Mouse (Mus musculus): Measurements from ENCODE around the gene Sec24c. TPM values are rescaled to one million over a fixed set of nuclear protein-coding genes. Genes with fewer than 3 reads are reported as not detected.

Sec24c gene
- total RNA-seq, 1 experiment = 104 TPM

GRCm38 (mm10) chr14:20663601-20664000 is 10.5 kb upstream of the Sec24c start:
- H3K4me1 ChIP-seq (ENCODE audit: control insufficient read depth in 2 of 2, insufficient read depth in 2 of 2, low read length in 2 of 2, poor library complexity in 1 of 2) = peaks cover 0 to 22% of the 10 kb centered on the region in 2 experiments; a peak in 1 of 4 replicates
- H3K36me3 ChIP-seq (ENCODE audit: control insufficient read depth, insufficient read depth, low read length, poor library complexity, severe bottlenecking) = no peaks in the 10 kb centered on the region
- TF ChIP-seq MAFK (IDR thresholded peaks at IDR 0.05; ENCODE audit: insufficient read depth, low read depth, low read length) = no peak
- TF ChIP-seq ZC3H11A (IDR thresholded peaks at IDR 0.05; ENCODE audit: borderline replicate concordance, low read depth, low read length) = no peak
- no peak for TF ChIP-seq HCFC1 (IDR thresholded peaks at IDR 0.05; ENCODE audit: borderline replicate concordance, insufficient read depth, low read length)
- TF ChIP-seq ZNF384 (IDR thresholded peaks at IDR 0.05; ENCODE audit: low read depth, low read length) = no peak
- TF ChIP-seq CHD2 (IDR thresholded peaks at IDR 0.05; ENCODE audit: low read depth, low read length) = no peak
- H3K4me3 ChIP-seq (ENCODE audit: insufficient read depth in 1 of 2, low read depth in 1 of 2, low read length in 2 of 2, poor library complexity in 1 of 2, severe bottlenecking in 1 of 2) = no peak overlapping the region; a peak in 1 of 4 replicates
- no peak overlapping the region for H3K27ac ChIP-seq (ENCODE audit: insufficient read depth, low read depth, low read length, poor library complexity, severe bottlenecking)
- no peak for DNase-seq (ENCODE audit: low read depth, low spot score)
- H3K9ac ChIP-seq (ENCODE audit: insufficient read depth, low read depth, low read length, poor library complexity, severe bottlenecking) = no peak overlapping the region
- H3K9me3 ChIP-seq (ENCODE audit: control insufficient read depth, insufficient read depth, low read depth, low read length) = no peaks in the 10 kb centered on the region
- in situ Hi-C loops (cut with MboI; ENCODE audit: low sequenced_read_pairs in 2 of 2, unreplicated experiment in 2 of 2) = no loop called here

GRCm38 (mm10) chr14:20664436-20664835 is 9.7 kb upstream of the Sec24c start:
- no peaks in the 10 kb centered on the region for H3K9me3 ChIP-seq (ENCODE audit: control insufficient read depth, insufficient read depth, low read depth, low read length)
- no peak for DNase-seq (ENCODE audit: low read depth, low spot score)
- peaks cover 0 to 22% of the 10 kb centered on the region in 2 experiments; a peak in 1 of 4 replicates for H3K4me1 ChIP-seq (ENCODE audit: control insufficient read depth in 2 of 2, insufficient read depth in 2 of 2, low read length in 2 of 2, poor library complexity in 1 of 2)
- no peak overlapping the region for H3K27ac ChIP-seq (ENCODE audit: insufficient read depth, low read depth, low read length, poor library complexity, severe bottlenecking)
- TF ChIP-seq ZC3H11A (IDR thresholded peaks at IDR 0.05; ENCODE audit: borderline replicate concordance, low read depth, low read length) = no peak
- TF ChIP-seq HCFC1 (IDR thresholded peaks at IDR 0.05; ENCODE audit: borderline replicate concordance, insufficient read depth, low read length) = no peak
- TF ChIP-seq MAFK (IDR thresholded peaks at IDR 0.05; ENCODE audit: insufficient read depth, low read depth, low read length) = no peak
- no peak for TF ChIP-seq ZNF384 (IDR thresholded peaks at IDR 0.05; ENCODE audit: low read depth, low read length)
- no peak for TF ChIP-seq CHD2 (IDR thresholded peaks at IDR 0.05; ENCODE audit: low read depth, low read length)
- no peak overlapping the region for H3K9ac ChIP-seq (ENCODE audit: insufficient read depth, low read depth, low read length, poor library complexity, severe bottlenecking)
- in situ Hi-C loops (cut with MboI; ENCODE audit: low sequenced_read_pairs in 2 of 2, unreplicated experiment in 2 of 2) = no loop called here
- no peaks in the 10 kb centered on the region for H3K36me3 ChIP-seq (ENCODE audit: control insufficient read depth, insufficient read depth, low read length, poor library complexity, severe bottlenecking)
- H3K4me3 ChIP-seq (ENCODE audit: insufficient read depth in 1 of 2, low read depth in 1 of 2, low read length in 2 of 2, poor library complexity in 1 of 2, severe bottlenecking in 1 of 2) = no peak overlapping the region

DNA sequence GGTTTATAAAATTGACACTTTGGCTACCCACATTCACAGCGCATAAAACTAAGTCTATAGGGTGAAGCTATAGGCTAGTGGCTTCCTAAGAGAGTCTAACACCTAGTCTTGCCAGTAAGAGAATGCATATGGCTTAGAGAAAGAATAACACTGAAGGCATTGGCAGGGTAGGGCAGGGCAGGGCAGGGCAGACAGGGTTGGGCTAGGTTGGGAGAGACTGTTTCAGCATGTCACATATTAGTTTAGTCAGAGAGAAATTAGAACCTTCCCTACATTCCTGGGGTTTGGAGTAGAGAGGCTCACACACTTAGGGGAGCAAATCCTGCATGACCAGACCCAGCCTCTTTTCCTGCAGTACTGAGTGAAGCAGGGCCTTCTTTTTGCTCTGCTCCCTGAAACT is 6.6 kb upstream of the Sec24c start:
- no peak for DNase-seq (ENCODE audit: low read depth, low spot score)
- no peak overlapping the region for H3K4me3 ChIP-seq (ENCODE audit: insufficient read depth in 1 of 2, low read depth in 1 of 2, low read length in 2 of 2, poor library complexity in 1 of 2, severe bottlenecking in 1 of 2)
- no peak overlapping the region for H3K27ac ChIP-seq (ENCODE audit: insufficient read depth, low read depth, low read length, poor library complexity, severe bottlenecking)
- TF ChIP-seq HCFC1 (IDR thresholded peaks at IDR 0.05; ENCODE audit: borderline replicate concordance, insufficient read depth, low read length) (no peak), CHD2 (IDR thresholded peaks at IDR 0.05; ENCODE audit: low read depth, low read length) (no peak)
- H3K9ac ChIP-seq (ENCODE audit: insufficient read depth, low read depth, low read length, poor library complexity, severe bottlenecking) = no peak overlapping the region
- H3K4me1 ChIP-seq (ENCODE audit: control insufficient read depth in 2 of 2, insufficient read depth in 2 of 2, low read length in 2 of 2, poor library complexity in 1 of 2) = peaks cover 0 to 14% of the 10 kb centered on the region in 2 experiments; a peak in 1 of 4 replicates
- no peaks in the 10 kb centered on the region for H3K9me3 ChIP-seq (ENCODE audit: control insufficient read depth, insufficient read depth, low read depth, low read length)
- in situ Hi-C loops (cut with MboI; ENCODE audit: low sequenced_read_pairs in 2 of 2, unreplicated experiment in 2 of 2) = no loop called here
- no peaks in the 10 kb centered on the region for H3K36me3 ChIP-seq (ENCODE audit: control insufficient read depth, insufficient read depth, low read length, poor library complexity, severe bottlenecking)

DNA sequence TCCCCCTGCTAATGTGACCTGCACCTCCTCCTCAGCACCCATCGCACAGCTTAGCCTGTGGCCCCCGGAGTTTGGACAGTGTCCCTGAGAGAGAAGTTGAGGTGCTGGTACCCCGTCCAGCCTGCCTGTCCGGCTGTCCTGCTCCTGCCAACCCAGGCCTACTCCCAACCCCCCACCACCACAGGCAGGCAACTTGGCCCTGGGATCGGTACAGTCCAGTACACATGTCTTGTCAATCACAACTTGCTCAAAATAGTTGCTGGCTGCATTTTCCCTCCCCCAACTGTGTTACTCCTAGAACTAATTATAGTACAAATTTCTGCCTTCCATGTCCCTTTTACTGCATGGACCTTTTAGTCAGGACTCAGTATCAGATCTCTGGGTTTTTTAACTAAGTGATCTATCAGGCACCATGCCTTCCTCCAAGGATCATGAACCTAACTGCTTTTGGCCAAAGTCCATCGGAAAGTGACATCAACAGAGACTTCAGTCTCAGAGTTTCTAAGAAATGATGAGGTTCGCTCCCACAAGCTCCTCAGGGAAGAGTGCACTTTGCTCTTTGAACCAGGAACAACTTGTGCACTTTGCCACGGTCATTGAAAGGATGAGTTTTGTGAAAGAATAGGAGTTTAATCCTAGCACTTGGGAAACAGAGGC is 5.8 kb upstream of the Sec24c start, which contains the start of gene Synpo2l:
Gene Synpo2l (minus strand): TSS at position 201 of the 657 bp plus-strand sequence.
- Histone ChIP-seq H3K4me1 (ENCODE audit: control insufficient read depth in 2 of 2, insufficient read depth in 2 of 2, low read length in 2 of 2, poor library complexity in 1 of 2) (peaks cover 2 to 12% of the 10 kb centered on the region in 2 experiments; a peak in 1 of 4 replicates), H3K9ac (ENCODE audit: insufficient read depth, low read depth, low read length, poor library complexity, severe bottlenecking) (no peak within 1 kb of the TSS), H3K27ac (ENCODE audit: insufficient read depth, low read depth, low read length, poor library complexity, severe bottlenecking) (no peak within 1 kb of the TSS), H3K4me3 (ENCODE audit: insufficient read depth in 1 of 2, low read depth in 1 of 2, low read length in 2 of 2, poor library complexity in 1 of 2, severe bottlenecking in 1 of 2) (no peak within 1 kb of the TSS), H3K36me3 (ENCODE audit: control insufficient read depth, insufficient read depth, low read length, poor library complexity, severe bottlenecking) (no peaks in the 10 kb centered on the region), H3K9me3 (ENCODE audit: control insufficient read depth, insufficient read depth, low read depth, low read length) (no peaks in the 10 kb centered on the region)
- TF ChIP-seq MAFK (IDR thresholded peaks at IDR 0.05; ENCODE audit: insufficient read depth, low read depth, low read length) (no peak), ZC3H11A (IDR thresholded peaks at IDR 0.05; ENCODE audit: borderline replicate concordance, low read depth, low read length) (no peak), CHD2 (IDR thresholded peaks at IDR 0.05; ENCODE audit: low read depth, low read length) (no peak), ZNF384 (IDR thresholded peaks at IDR 0.05; ENCODE audit: low read depth, low read length) (no peak), HCFC1 (IDR thresholded peaks at IDR 0.05; ENCODE audit: borderline replicate concordance, insufficient read depth, low read length) (no peak)
- in situ Hi-C loops (cut with MboI; ENCODE audit: low sequenced_read_pairs in 2 of 2, unreplicated experiment in 2 of 2) = no loop called here
- DNase-seq (ENCODE audit: low read depth, low spot score) = no peak
